Mouse (Mus musculus) sigmoid colon, adult 10 weeks (tissue): Measurements from ENCODE around the gene Olfm2. TPM values are rescaled to one million over a fixed set of nuclear protein-coding genes. Genes with fewer than 3 reads are reported as not detected.

Experiments used
- polyA plus RNA-seq: library from polyadenylated mRNA; stranded (reverse); fragments of 350-450 nt; fragmentation: Illumina TruSeq; extraction: RNeasy Lipid Tissue Mini Kit (QIAGEN cat#74804); gene quantifications from one replicate; pipeline ENCODE4 v1.2.3, GENCODE M21; 2014; ENCODE audit warnings: low read depth, low replicate concordance

Olfm2 gene
- 0.79 TPM for polyA plus RNA-seq

GRCm38 (mm10) chr9:20746017-20746660 is at the start of gene Olfm2:
TSS of gene Olfm2 (minus strand) at chr9:20746349.

GRCm38 (mm10) chr9:20651602-20652259 is 94.4 kb downstream of the Olfm2 start, which contains the start of gene Pin1:
TSS of gene Pin1 (plus strand) at chr9:20652095.

GRCm38 (mm10) chr9:20644360-20645081 is 101.6 kb downstream of the Olfm2 start, which contains the start of gene Fbxl12:
TSS of gene Fbxl12 (minus strand) at chr9:20644767.

GRCm38 (mm10) chr9:20642101-20642895 is 103.9 kb downstream of the Olfm2 start, which contains the start of gene Ubl5:
TSS of gene Ubl5 (plus strand) at chr9:20642878.

Other genes with a start within 250 kb of the Olfm2 start
- gene Zfp266, start 224.9 kb downstream of the Olfm2 start, polyA plus RNA-seq, result 59.3 TPM
- 23.9 TPM for gene Zfp846, start 165.1 kb downstream of the Olfm2 start, polyA plus RNA-seq
- 57.3 TPM for gene Ubl5, start 103.5 kb downstream of the Olfm2 start, polyA plus RNA-seq
- gene Fbxl12, start 101.6 kb downstream of the Olfm2 start, polyA plus RNA-seq, result 7.3 TPM
- gene Pin1, start 94.3 kb downstream of the Olfm2 start, polyA plus RNA-seq, result 0.85 TPM
- gene Col5a3, start 68.7 kb upstream of the Olfm2 start, polyA plus RNA-seq, result 0.38 TPM
- gene Rdh8, start 72.2 kb upstream of the Olfm2 start, polyA plus RNA-seq, result not detected
- 6.5 TPM for gene A230050P20Rik, start 122.3 kb upstream of the Olfm2 start, polyA plus RNA-seq
- not detected for gene Angptl6, start 133.4 kb upstream of the Olfm2 start, polyA plus RNA-seq
- gene Ppan, start 141.8 kb upstream of the Olfm2 start, polyA plus RNA-seq, result 1.1 TPM
- 25.4 TPM for gene Eif3g, start 152.3 kb upstream of the Olfm2 start, polyA plus RNA-seq
- 7.5 TPM for gene Dnmt1, start 213.5 kb upstream of the Olfm2 start, polyA plus RNA-seq
- 0.66 TPM for gene S1pr2, start 230.4 kb upstream of the Olfm2 start, polyA plus RNA-seq